Mouse (Mus musculus) embryonic facial prominence, embryonic 14.5 days (tissue): ENCODE measurements around the gene Nrf1. TPM values are rescaled to one million over a fixed set of nuclear protein-coding genes. Genes with fewer than 3 reads are reported as not detected.

ENCODE experiments used
- ATAC-seq: fragments of 200-750 bp; cut with Nextera tagmentation; 2 replicates; pipeline ENCODE4 v1.8.0; 2017; ENCODE audit warnings: low read depth, moderate number of reproducible peaks, moderate TSS enrichment
- DNase-seq: peaks from one replicate; pipeline ENCODE4 v3.0.0-alpha.2; 2015; ENCODE audit warnings: low spot score
- H3K27ac ChIP-seq: fragments of 300-500 bp; sonication (generic); replicated peaks from 2 replicates; pipeline ENCODE4 v1.5.1; 2014; ENCODE audit warnings: low read depth, mild to moderate bottlenecking, low read length, moderate library complexity
- H3K27me3 ChIP-seq: fragments of 300-500 bp; sonication (generic); replicated peaks from 2 replicates; pipeline ENCODE4 v1.6.1; 2014; ENCODE audit warnings: low read length; ENCODE audit not compliant: control insufficient read depth, insufficient read depth
- H3K36me3 ChIP-seq: fragments of 300-500 bp; sonication (generic); 2 replicates; pipeline ENCODE4 v1.6.1; 2014; ENCODE audit warnings: low read length, mixed read lengths; ENCODE audit not compliant: control insufficient read depth, insufficient read depth
- H3K4me1 ChIP-seq: fragments of 300-500 bp; sonication (generic); 2 replicates; pipeline ENCODE4 v1.6.1; 2014; ENCODE audit warnings: antibody characterized with exemption, low read length; ENCODE audit not compliant: control insufficient read depth, insufficient read depth
- H3K4me2 ChIP-seq: fragments of 300-500 bp; sonication (generic); 2 replicates; pipeline ENCODE4 v1.6.1; 2014; ENCODE audit warnings: low read depth, mild to moderate bottlenecking, low read length, moderate library complexity, mixed read lengths
- H3K4me3 ChIP-seq: fragments of 300-500 bp; sonication (generic); 2 replicates; pipeline ENCODE4 v1.5.1; 2014; ENCODE audit warnings: low read depth, mild to moderate bottlenecking, low read length
- H3K9ac ChIP-seq: fragments of 300-500 bp; sonication (generic); 2 replicates; pipeline ENCODE4 v1.6.1; 2014; ENCODE audit warnings: low read depth, mild to moderate bottlenecking, low read length, moderate library complexity, mixed read lengths
- H3K9me3 ChIP-seq: fragments of 300-500 bp; sonication (generic); 2 replicates; pipeline ENCODE4 v1.6.1; 2016; ENCODE audit warnings: low read length; ENCODE audit not compliant: control insufficient read depth
- WGBS: fragments of 180-500 bp; shearing (Covaris S2); extraction: QIAGEN DNeasy Blood & Tissue Kit; methylation state at CpG from one replicate; pipeline ENCODE4 v1.1.7; 2014; 5-methylcytosine and 5-hydroxymethylcytosine counted together
- polyA plus RNA-seq: library from polyadenylated mRNA; unstranded; fragments of >200 nt; fragmentation: Nextera tagmentation; extraction: Ambion mirVana; gene quantifications from 2 replicates; pipeline ENCODE4 v1.2.1, GENCODE M21; 2014

Gene Nrf1
- polyA plus RNA-seq, 1 experiment from 2014 or later = 43.9 TPM

GRCm38 (mm10) chr6:30172441-30172819 lies 124.6 kb downstream of the Nrf1 start:
- H3K27ac ChIP-seq = no peak overlapping the region
- H3K36me3 ChIP-seq = no peaks in the 10 kb centered on the region
- peak overlapping the region; percentile 51 for H3K4me2 ChIP-seq
- peak overlapping the region; percentile 47 for H3K4me3 ChIP-seq
- no peaks in the 10 kb centered on the region for H3K9me3 ChIP-seq
- DNase-seq = no peak
- WGBS = 8% methylated on average over 8 of the region's 8 CpGs
- no peak for ATAC-seq
- H3K4me1 ChIP-seq = peaks cover 7% of the 10 kb centered on the region; the same call in 1 of the 2 replicates
- H3K27me3 ChIP-seq = peaks cover 74% of the 10 kb centered on the region
- H3K9ac ChIP-seq = peak overlapping the region; percentile 59; the same call in 1 of the 2 replicates

- Histone ChIP-seq H3K9ac (peak overlapping the region; percentile 59), H3K4me1 (peaks cover 7% of the 10 kb centered on the region; the same call in 1 of the 2 replicates), H3K36me3 (no peaks in the 10 kb centered on the region), H3K27ac (peak overlapping the region; percentile 81), H3K27me3 (peaks cover 80% of the 10 kb centered on the region), H3K9me3 (no peaks in the 10 kb centered on the region), H3K4me3 (peak overlapping the region; percentile 47), H3K4me2 (peak overlapping the region; percentile 51)
- no peak for ATAC-seq
- 2% methylated on average over 31 of the region's 44 CpGs for WGBS
- DNase-seq = peak; percentile 49
Observed at GRCm38 (mm10) chr6:30172820-30173550, 125.2 kb downstream of the Nrf1 start.

- ATAC-seq (peak; percentile 78), DNase-seq (peak; percentile 87)
- Histone ChIP-seq H3K27me3 (peaks cover 88% of the 10 kb centered on the region), H3K4me1 (peaks cover 7% of the 10 kb centered on the region; the same call in 1 of the 2 replicates), H3K9ac (peak overlapping the region; percentile 59), H3K36me3 (no peaks in the 10 kb centered on the region), H3K27ac (peak overlapping the region; percentile 81), H3K9me3 (0 out of 2 replicates have a peak, but pooled peaks cover under 1% of the 10 kb centered on the region), H3K4me2 (peak overlapping the region; percentile 51), H3K4me3 (peak overlapping the region; percentile 47)
- WGBS = 1% methylated on average over 31 of the region's 80 CpGs
Observed at GRCm38 (mm10) chr6:30173551-30174460, 126.0 kb downstream of the Nrf1 start.

GRCm38 (mm10) chr6:30174461-30175224 lies 126.9 kb downstream of the Nrf1 start:
- Histone ChIP-seq H3K4me3 (peak overlapping the region; percentile 47), H3K4me1 (peaks cover 7% of the 10 kb centered on the region; the same call in 1 of the 2 replicates), H3K9me3 (0 out of 2 replicates have a peak, but pooled peaks cover 4% of the 10 kb centered on the region), H3K36me3 (no peaks in the 10 kb centered on the region), H3K27me3 (peaks cover 96% of the 10 kb centered on the region), H3K4me2 (peak overlapping the region; percentile 51), H3K27ac (peak overlapping the region; percentile 78), H3K9ac (peak overlapping the region; percentile 47)
- peak; percentile 30; the same call in 1 of the 2 replicates for ATAC-seq
- 2% methylated on average over 21 of the region's 33 CpGs for WGBS
- peak; percentile 57 for DNase-seq

GRCm38 (mm10) chr6:30175225-30175917 lies 127.6 kb downstream of the Nrf1 start:
- ATAC-seq (no peak), DNase-seq (no peak)
- Histone ChIP-seq H3K4me3 (peak overlapping the region; percentile 47), H3K27me3 (peaks cover 99% of the 10 kb centered on the region), H3K9ac (peak overlapping the region; percentile 47), H3K27ac (no peak overlapping the region; the same call in 1 of the 2 replicates), H3K4me1 (peaks cover 7% of the 10 kb centered on the region; the same call in 1 of the 2 replicates), H3K36me3 (no peaks in the 10 kb centered on the region), H3K4me2 (peak overlapping the region; percentile 51), H3K9me3 (0 out of 2 replicates have a peak, but pooled peaks cover 4% of the 10 kb centered on the region)
- 2% methylated on average over 40 of the region's 45 CpGs for WGBS

- Histone ChIP-seq H3K36me3 (no peaks in the 10 kb centered on the region), H3K27ac (no peak overlapping the region; the same call in 1 of the 2 replicates), H3K27me3 (peaks cover 99% of the 10 kb centered on the region), H3K9me3 (0 out of 2 replicates have a peak, but pooled peaks cover 4% of the 10 kb centered on the region), H3K4me2 (peak overlapping the region; percentile 51), H3K4me3 (peak overlapping the region; percentile 47), H3K9ac (peak overlapping the region; percentile 32; the same call in 1 of the 2 replicates), H3K4me1 (peaks cover 7% of the 10 kb centered on the region; the same call in 1 of the 2 replicates)
- no peak for ATAC-seq
- DNase-seq = no peak
- under 1% methylated on average over 26 of the region's 28 CpGs for WGBS
Observed at GRCm38 (mm10) chr6:30175918-30176421, 128.2 kb downstream of the Nrf1 start.

GRCm38 (mm10) chr6:30176496-30176895 lies 128.7 kb downstream of the Nrf1 start:
- ATAC-seq (no peak), DNase-seq (no peak)
- no peak overlapping the region for H3K27ac ChIP-seq
- H3K4me2 ChIP-seq = peak overlapping the region; percentile 51; the same call in 1 of the 2 replicates
- H3K9me3 ChIP-seq = 0 out of 2 replicates have a peak, but pooled peaks cover 4% of the 10 kb centered on the region
- H3K4me3 ChIP-seq = 0 out of 2 replicates have a peak overlapping the region, but pooled peaks have one; percentile 47
- H3K27me3 ChIP-seq = peaks cover 99% of the 10 kb centered on the region
- no peaks in the 10 kb centered on the region for H3K36me3 ChIP-seq
- H3K4me1 ChIP-seq = peaks cover 7% of the 10 kb centered on the region; the same call in 1 of the 2 replicates
- H3K9ac ChIP-seq = no peak overlapping the region
- 8% methylated on average over 12 of the region's 12 CpGs for WGBS
